Mouse (Mus musculus) heart, postnatal 0 days (tissue): ENCODE data around the gene Slc29a3. TPM values are rescaled to one million over a fixed set of nuclear protein-coding genes. Genes with fewer than 3 reads are reported as not detected.

Experiments used
- ATAC-seq: fragments of 200-750 bp; cut with Nextera tagmentation; 2 replicates; pipeline ENCODE4 v1.8.0; 2017; ENCODE audit warnings: low read depth, moderate number of reproducible peaks, moderate library complexity; ENCODE audit not compliant: insufficient read depth
- DNase-seq: peaks from one replicate; pipeline ENCODE4 v3.0.0-alpha.2; 2016; ENCODE audit warnings: low spot score
- H3K27ac ChIP-seq: fragments of 300-500 bp; sonication (generic); 2 replicates; pipeline ENCODE4 v1.5.1; 2014; ENCODE audit warnings: low read depth, mild to moderate bottlenecking
- H3K27me3 ChIP-seq: fragments of 300-500 bp; sonication (generic); 2 replicates; pipeline ENCODE4 v1.6.1; 2014; ENCODE audit warnings: low read length, mixed read lengths; ENCODE audit not compliant: control insufficient read depth, insufficient read depth
- H3K36me3 ChIP-seq: fragments of 300-500 bp; sonication (generic); replicated peaks from 2 replicates; pipeline ENCODE4 v1.6.1; 2014; ENCODE audit warnings: low read length, mixed read lengths; ENCODE audit not compliant: control insufficient read depth, insufficient read depth
- H3K4me1 ChIP-seq: fragments of 300-500 bp; sonication (generic); 2 replicates; pipeline ENCODE4 v1.6.1; 2014; ENCODE audit warnings: antibody characterized with exemption; ENCODE audit not compliant: control insufficient read depth, insufficient read depth
- H3K4me2 ChIP-seq: fragments of 300-500 bp; sonication (generic); 2 replicates; pipeline ENCODE4 v1.6.1; 2014; ENCODE audit warnings: low read depth, mild to moderate bottlenecking, low read length, moderate library complexity
- H3K4me3 ChIP-seq: fragments of 300-500 bp; sonication (generic); 2 replicates; pipeline ENCODE4 v1.5.1; 2014; ENCODE audit warnings: low read depth, low read length
- H3K9ac ChIP-seq: fragments of 300-500 bp; sonication (generic); replicated peaks from 2 replicates; pipeline ENCODE4 v1.6.1; 2014; ENCODE audit warnings: low read depth, low read length, mixed read lengths
- H3K9me3 ChIP-seq: fragments of 300-500 bp; sonication (generic); replicated peaks from 2 replicates; pipeline ENCODE4 v1.6.1; 2016; ENCODE audit warnings: low read length; ENCODE audit not compliant: control insufficient read depth
- CTCF ChIP-seq: IDR thresholded peaks from 2 replicates; pipeline ENCODE4 v1.5.1; 2016; ENCODE audit warnings: antibody characterized with exemption, control low read depth, low read depth
- EP300 ChIP-seq: IDR thresholded peaks from 2 replicates; pipeline ENCODE4 v1.6.1; 2016; ENCODE audit warnings: antibody characterized with exemption, low read depth
- WGBS: fragments of 180-500 bp; shearing (Covaris S2); extraction: QIAGEN DNeasy Blood & Tissue Kit; methylation state at CpG from one replicate; pipeline ENCODE4 v1.1.7; 2014; 5-methylcytosine and 5-hydroxymethylcytosine counted together
- polyA plus RNA-seq: library from polyadenylated mRNA; unstranded; fragments of >200 nt; fragmentation: Nextera tagmentation; extraction: Ambion mirVana; gene quantifications from 2 replicates; pipeline ENCODE4 v1.2.1, GENCODE M21; 2015
- total RNA-seq: library from RNA; depleted of rRNA; stranded (reverse); fragments of >200 nt; gene quantifications from 2 replicates; pipeline ENCODE4 v1.2.3, GENCODE M21; 2014; ENCODE audit warnings: low replicate concordance

Slc29a3 gene
- total and polyA plus RNA-seq, 2 experiments from 2014 or later: 1.6 to 4.4 TPM

DNA sequence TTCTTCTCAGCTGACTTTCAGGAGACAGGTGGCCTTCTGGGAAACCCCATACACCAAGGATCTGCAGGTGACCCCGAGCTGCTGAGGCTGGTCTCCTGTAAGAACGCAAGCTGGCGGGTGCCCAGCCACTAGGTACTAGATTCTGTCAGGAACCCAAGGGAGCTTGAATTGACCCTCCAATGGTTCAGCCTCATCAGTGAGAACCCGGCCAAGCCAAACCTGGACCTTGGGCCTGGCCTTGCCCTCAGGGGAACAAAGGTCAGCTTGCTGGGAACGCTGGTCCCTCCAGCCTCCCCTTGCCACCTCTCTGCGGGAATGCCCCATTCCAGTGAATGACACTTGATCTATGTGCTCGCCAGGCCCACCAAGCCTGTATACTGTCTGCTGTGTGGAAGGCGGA, 19.1 kb downstream of the Slc29a3 start:
- no peaks in the 10 kb centered on the region for H3K36me3 ChIP-seq
- no peak overlapping the region for H3K9ac ChIP-seq
- no peaks in the 10 kb centered on the region for H3K4me1 ChIP-seq
- ATAC-seq: no peak
- no peaks in the 10 kb centered on the region for H3K27me3 ChIP-seq
- H3K4me3 ChIP-seq: no peak overlapping the region
- WGBS: 80% methylated on average over 8 of the region's 8 CpGs
- no peak overlapping the region for H3K27ac ChIP-seq
- no peak for DNase-seq
- TF ChIP-seq CTCF (no peak), EP300 (no peak)
- H3K9me3 ChIP-seq: no peaks in the 10 kb centered on the region
- no peak overlapping the region for H3K4me2 ChIP-seq

DNA sequence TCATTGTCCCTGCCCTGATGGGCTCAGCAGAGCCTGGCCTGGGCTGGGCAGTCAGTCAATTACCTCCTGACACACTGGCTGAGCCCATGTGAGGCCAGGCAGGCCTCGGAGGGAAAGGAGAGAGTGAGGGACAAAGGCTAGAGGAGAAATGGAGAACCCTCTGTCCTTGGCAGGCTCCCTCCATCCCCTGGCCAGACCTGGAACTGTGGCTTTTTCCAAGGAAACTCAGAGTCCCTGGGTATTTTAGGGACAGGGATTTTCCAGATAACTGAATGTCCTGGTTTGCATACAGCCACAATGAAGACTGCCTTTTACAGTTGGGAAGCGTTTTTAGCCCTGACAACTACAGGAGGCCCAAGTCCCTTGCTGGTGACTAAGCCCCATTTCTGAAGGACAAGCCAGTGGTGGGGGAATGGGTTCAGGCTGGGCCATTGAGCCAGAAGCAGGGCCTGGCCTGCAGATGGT, 20.2 kb downstream of the Slc29a3 start:
- DNase-seq: no peak

DNA sequence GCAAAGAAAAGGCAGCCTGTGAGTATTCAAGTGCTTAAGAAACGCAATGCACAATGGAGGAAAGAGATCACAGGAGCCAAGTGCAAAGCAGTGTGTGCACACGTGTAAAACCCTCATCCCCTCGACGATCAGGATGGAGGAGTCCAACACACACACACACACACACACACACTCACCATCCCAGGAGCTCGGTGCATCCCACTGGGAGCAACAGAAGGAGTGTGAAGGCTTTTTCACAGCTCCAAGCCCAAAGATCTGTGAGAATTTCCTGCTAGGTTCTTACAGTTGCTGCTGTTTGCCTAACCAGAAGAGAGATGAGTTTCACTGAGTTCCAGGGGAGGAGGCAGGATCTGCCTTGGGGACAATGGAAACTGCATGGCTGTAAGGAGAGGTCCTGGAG, 20.9 kb downstream of the Slc29a3 start:
- Histone ChIP-seq H3K9ac (no peak overlapping the region), H3K36me3 (no peaks in the 10 kb centered on the region), H3K4me1 (no peaks in the 10 kb centered on the region), H3K27ac (no peak overlapping the region), H3K4me2 (no peak overlapping the region), H3K9me3 (no peaks in the 10 kb centered on the region), H3K4me3 (no peak overlapping the region), H3K27me3 (no peaks in the 10 kb centered on the region)
- ATAC-seq (no peak), DNase-seq (no peak)
- 45% methylated on average over 5 of the region's 5 CpGs for WGBS
- TF ChIP-seq CTCF (no peak), EP300 (no peak)

More for the DNA sequence above, 20.2 kb downstream of the Slc29a3 start:
- WGBS: 38% methylated on average over 2 of the region's 2 CpGs
- no peaks in the 10 kb centered on the region for H3K27me3 ChIP-seq
- TF ChIP-seq CTCF (no peak), EP300 (no peak)
- ATAC-seq: no peak
- no peak overlapping the region for H3K27ac ChIP-seq
- no peaks in the 10 kb centered on the region for H3K4me1 ChIP-seq
- no peak overlapping the region for H3K4me3 ChIP-seq
- no peak overlapping the region for H3K9ac ChIP-seq
- H3K9me3 ChIP-seq: no peaks in the 10 kb centered on the region
- no peaks in the 10 kb centered on the region for H3K36me3 ChIP-seq
- H3K4me2 ChIP-seq: no peak overlapping the region

DNA sequence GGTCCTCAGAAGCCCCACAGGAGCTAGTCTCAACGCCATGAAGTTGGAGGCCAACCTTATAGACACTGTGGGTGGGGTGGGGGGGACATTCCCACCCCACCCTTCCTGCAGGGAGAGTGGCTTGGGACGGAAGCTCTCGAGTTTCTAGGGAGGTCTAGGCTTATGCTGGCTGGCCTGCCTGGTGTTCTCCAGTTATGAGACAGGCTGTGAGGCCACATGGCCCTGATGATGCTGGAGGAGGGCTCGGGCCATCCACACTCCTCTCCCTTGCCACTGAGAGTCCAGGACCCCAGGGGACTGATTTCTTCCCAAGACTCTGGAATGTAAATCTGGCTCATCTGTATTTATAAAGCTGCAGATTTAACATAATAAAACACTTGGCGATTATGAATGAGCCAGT, 25.3 kb downstream of the Slc29a3 start:
- H3K27ac ChIP-seq: no peak overlapping the region
- ATAC-seq (no peak), DNase-seq (no peak)
- no peak overlapping the region for H3K9ac ChIP-seq
- H3K27me3 ChIP-seq: no peaks in the 10 kb centered on the region
- no peaks in the 10 kb centered on the region for H3K9me3 ChIP-seq
- H3K36me3 ChIP-seq: no peaks in the 10 kb centered on the region
- H3K4me1 ChIP-seq: no peaks in the 10 kb centered on the region
- H3K4me3 ChIP-seq: no peak overlapping the region
- no peak overlapping the region for H3K4me2 ChIP-seq
- 38% methylated on average over 5 of the region's 5 CpGs for WGBS
- TF ChIP-seq EP300: no peak
- TF ChIP-seq CTCF: no peak

DNA sequence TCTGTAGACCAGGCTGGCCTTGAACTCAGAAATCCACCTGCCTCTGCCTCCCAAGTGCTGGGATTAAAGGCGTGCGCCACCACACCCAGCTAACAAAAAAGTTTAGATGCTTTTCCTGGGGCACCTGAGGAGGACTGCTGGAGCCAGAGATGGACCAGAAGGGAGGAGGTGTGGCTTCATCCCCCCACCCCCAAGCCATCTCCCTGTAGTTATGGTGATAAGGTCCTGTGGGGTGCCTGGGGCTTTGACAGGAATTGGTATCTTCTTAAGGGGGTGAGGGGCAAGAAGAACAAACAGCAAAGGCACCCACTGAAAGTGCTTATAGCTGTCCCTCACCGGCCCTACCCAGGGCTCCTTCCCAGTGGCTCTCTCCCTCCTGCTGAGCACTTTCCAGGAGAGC, 25.7 kb downstream of the Slc29a3 start:
- no peak overlapping the region for H3K9ac ChIP-seq
- ATAC-seq: no peak
- no peaks in the 10 kb centered on the region for H3K9me3 ChIP-seq
- TF ChIP-seq CTCF (no peak), EP300 (no peak)
- no peaks in the 10 kb centered on the region for H3K27me3 ChIP-seq
- no peak overlapping the region for H3K27ac ChIP-seq
- H3K36me3 ChIP-seq: no peaks in the 10 kb centered on the region
- no peak for DNase-seq
- no peak overlapping the region for H3K4me2 ChIP-seq
- no peak overlapping the region for H3K4me3 ChIP-seq
- no peaks in the 10 kb centered on the region for H3K4me1 ChIP-seq
- WGBS: 63% methylated on average over 3 of the region's 3 CpGs

DNA sequence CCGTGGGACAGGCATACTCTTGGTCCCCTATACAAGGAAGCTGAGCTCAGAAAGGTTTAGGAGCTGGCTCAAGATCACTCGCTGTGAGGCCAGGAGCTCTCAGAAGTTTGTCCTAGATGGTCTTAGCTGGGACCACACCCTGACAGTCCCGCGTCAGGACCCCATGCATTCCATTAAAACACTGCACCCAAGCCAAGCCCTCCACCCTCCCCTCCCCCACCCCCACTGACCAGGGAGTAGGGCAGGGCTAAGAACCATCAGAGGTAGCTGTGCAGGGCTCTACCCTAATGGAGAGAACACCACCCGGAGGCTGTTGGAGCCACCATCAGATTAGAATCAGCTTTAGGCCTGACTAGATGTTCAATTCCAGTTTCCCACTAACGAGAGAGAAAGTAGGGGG, 28.1 kb downstream of the Slc29a3 start:
- TF ChIP-seq CTCF (no peak), EP300 (no peak)
- ATAC-seq: no peak
- WGBS: 66% methylated on average over 6 of the region's 6 CpGs
- Histone ChIP-seq H3K9me3 (no peaks in the 10 kb centered on the region), H3K4me1 (no peaks in the 10 kb centered on the region), H3K36me3 (peaks cover under 1% of the 10 kb centered on the region; the same call in 1 of the 2 replicates), H3K9ac (no peak overlapping the region), H3K4me3 (no peak overlapping the region), H3K4me2 (no peak overlapping the region), H3K27me3 (no peaks in the 10 kb centered on the region), H3K27ac (no peak overlapping the region)
- DNase-seq: no peak
